Mouse (Mus musculus) erythroblast, embryonic 14.5 days (primary cell): ENCODE data around the gene Slc25a5. TPM values are rescaled to one million over a fixed set of nuclear protein-coding genes. Genes with fewer than 3 reads are reported as not detected.
A peak's percentile ranks its signal among the peaks of the same experiment; 100 is the strongest.
"Not testable (repeated sequence)": the region's sequence is repeated elsewhere in the genome, so short reads cannot be mapped to it uniquely, and the experiment has no call there.

ENCODE experiments used
- H3K27me3 ChIP-seq: 2 replicates; pipeline ENCODE4 v1.6.1; 2012; ENCODE audit warnings: inconsistent platforms; ENCODE audit not compliant: control insufficient read depth
- H3K36me3 ChIP-seq: 2 replicates; pipeline ENCODE4 v1.6.1; 2012; ENCODE audit warnings: mild to moderate bottlenecking, inconsistent platforms; ENCODE audit not compliant: control insufficient read depth
- H3K4me1 ChIP-seq: 2 replicates; pipeline ENCODE4 v1.6.1; 2012; ENCODE audit warnings: inconsistent platforms; ENCODE audit not compliant: control insufficient read depth
- H3K4me3 ChIP-seq: replicated peaks from 2 replicates; pipeline ENCODE3; 2012; ENCODE audit warnings: moderate library complexity, mild to moderate bottlenecking, inconsistent platforms
- H3K9me3 ChIP-seq: 2 replicates; pipeline ENCODE4 v1.6.1; 2012; ENCODE audit warnings: low read length, inconsistent platforms, mixed read lengths; ENCODE audit not compliant: control insufficient read depth
- GATA1 ChIP-seq: IDR thresholded peaks from 2 replicates; pipeline ENCODE4 v1.6.1; 2012; ENCODE audit warnings: low read length, inconsistent platforms, mixed read lengths
- TAL1 ChIP-seq: IDR thresholded peaks from 3 replicates; pipeline ENCODE4 v1.6.1; 2012; ENCODE audit warnings: low read length, inconsistent platforms, mixed read lengths
- polyA plus RNA-seq: library from polyadenylated mRNA; stranded (reverse); fragments of >175 nt; gene quantifications from 2 replicates; pipeline ENCODE4 v1.2.3, GENCODE M21; 2012

The Slc25a5 gene
- polyA plus RNA-seq, 1 experiment: 2.7 TPM

DNA sequence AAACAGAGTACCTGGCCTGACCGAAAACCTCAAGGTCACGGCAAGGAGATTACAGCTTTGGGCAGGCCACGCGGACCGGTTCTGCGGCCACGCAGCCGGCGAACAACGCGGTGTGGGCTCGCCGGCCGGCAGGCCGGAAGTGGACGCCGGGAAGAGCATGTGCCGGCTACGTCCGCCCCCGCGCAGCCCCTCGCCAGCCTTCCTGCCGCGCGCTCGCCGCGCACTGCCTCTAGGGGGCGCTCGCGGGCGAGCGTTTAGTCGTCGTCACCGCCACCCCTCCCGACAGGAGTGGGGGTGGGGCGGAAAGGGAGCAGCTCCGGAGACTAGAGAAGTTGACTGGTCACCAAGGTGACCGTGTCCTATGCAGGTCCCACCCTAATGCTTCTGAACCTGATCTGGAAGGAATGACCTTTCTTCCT, 721 bp downstream of the Slc25a5 start:
- Histone ChIP-seq H3K4me3 (peak overlapping the region; percentile 91), H3K27me3 (no peaks in the 10 kb centered on the region), H3K9me3 (peaks cover 10% of the 10 kb centered on the region), H3K4me1 (peaks cover 20% of the 10 kb centered on the region), H3K36me3 (peaks cover 22% of the 10 kb centered on the region)
- TF ChIP-seq TAL1: no peak
- TF ChIP-seq GATA1: no peak

DNA sequence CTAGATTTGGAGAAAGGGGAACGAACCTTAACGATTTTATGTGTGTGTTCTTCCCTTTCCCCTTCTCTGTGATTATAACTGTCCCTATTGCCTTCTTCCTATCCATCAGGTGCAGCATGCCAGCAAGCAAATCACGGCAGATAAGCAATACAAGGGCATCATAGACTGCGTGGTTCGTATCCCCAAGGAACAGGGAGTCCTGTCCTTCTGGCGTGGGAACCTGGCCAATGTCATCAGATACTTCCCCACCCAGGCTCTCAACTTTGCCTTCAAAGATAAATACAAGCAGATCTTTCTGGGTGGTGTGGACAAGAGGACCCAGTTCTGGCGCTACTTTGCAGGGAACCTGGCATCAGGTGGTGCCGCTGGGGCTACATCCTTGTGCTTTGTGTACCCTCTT, 1.3 kb downstream of the Slc25a5 start:
- not testable (repeated sequence) for H3K9me3 ChIP-seq, H3K27me3 ChIP-seq
- peaks cover 20% of the 10 kb centered on the region for H3K4me1 ChIP-seq
- peak overlapping the region; percentile 91 for H3K4me3 ChIP-seq
- H3K36me3 ChIP-seq: peaks cover 22% of the 10 kb centered on the region

DNA sequence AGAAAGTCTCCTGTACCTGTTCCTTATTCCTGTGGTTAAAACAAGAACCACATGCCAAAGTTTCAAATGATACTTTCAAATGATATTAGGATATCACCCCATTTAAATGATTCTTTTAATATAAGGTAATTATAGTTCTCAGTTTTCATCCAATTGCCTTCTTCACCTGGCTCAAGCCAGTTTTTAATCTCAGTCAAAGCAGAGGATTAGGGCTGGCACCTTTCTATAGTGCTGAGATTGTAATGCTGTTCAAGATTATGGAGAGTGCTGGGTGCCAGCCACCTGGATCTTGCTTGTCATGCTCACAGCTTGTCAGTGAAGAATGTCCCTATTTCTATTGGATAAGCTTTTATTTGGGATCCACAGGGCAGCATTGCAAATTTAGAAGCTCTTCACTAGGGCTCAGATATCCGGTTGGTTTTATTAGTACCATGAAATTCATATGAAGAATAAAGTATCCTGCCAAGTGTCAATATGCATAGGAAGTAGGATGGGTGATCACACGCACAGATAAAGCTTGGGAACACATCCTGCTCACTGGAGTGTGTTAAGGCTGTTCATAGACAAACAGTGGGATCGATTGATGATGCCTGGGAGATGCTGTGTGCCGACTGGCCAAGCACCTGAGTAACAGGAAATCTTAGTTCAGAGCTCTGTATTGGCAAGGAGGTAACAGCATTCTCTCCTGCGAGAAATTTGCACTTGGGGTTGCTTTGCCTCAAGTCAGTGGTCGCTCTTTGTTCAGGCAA, 3.9 kb downstream of the Slc25a5 start:
- H3K9me3 ChIP-seq: peaks cover 10% of the 10 kb centered on the region
- no peaks in the 10 kb centered on the region for H3K27me3 ChIP-seq
- TF ChIP-seq TAL1 (no peak), GATA1 (no peak)
- peaks cover 22% of the 10 kb centered on the region for H3K36me3 ChIP-seq
- peaks cover 19% of the 10 kb centered on the region for H3K4me1 ChIP-seq
- H3K4me3 ChIP-seq: no peak overlapping the region

DNA sequence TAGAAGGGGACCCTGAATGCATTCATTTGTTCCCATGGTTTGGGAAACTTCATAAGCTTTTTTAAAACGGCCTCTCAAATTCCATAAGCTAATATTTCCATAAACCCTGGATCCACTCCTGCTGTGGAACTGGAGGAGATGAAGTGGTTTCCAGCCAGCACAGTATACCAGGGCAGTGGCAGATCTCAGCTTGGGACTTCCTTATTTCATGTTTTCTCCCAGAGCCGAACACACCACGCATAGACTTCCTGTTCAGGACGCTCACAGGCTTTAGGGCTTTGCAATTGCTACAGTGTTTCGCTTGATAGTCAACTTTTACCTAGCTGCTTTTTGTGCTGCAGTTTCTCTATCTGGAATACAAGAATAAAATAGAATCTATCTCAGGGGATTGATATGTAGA, 7.7 kb downstream of the Slc25a5 start:
- no peak for TF ChIP-seq GATA1
- no peak for TF ChIP-seq TAL1

DNA sequence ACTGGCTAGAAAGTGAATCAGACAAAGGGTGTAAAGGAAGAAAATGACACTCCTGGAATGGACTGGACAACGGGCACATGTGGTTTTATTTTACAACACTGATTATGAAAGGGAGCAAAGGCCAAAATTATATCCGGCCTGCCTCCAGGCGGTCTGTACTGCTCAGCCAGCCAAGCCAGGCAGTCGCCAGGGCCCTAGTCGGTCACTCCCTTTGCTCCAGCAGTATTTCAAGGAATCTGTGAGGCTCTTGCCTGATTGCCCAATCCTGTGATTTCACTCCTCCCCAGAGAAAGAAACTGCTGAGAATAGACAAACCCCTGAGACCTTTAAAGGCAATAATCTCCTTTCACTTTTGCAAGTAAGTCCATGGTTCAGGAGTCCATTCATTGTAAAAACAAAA, 8.7 kb downstream of the Slc25a5 start:
- no peak for TF ChIP-seq GATA1
- no peak for TF ChIP-seq TAL1
- H3K4me3 ChIP-seq: no peak overlapping the region
- H3K9me3 ChIP-seq: no peaks in the 10 kb centered on the region
- H3K4me1 ChIP-seq: peaks cover 16% of the 10 kb centered on the region
- H3K36me3 ChIP-seq: no peaks in the 10 kb centered on the region
- H3K27me3 ChIP-seq: no peaks in the 10 kb centered on the region

More for the DNA sequence above, 7.7 kb downstream of the Slc25a5 start:
- Histone ChIP-seq H3K4me1 (peaks cover 12% of the 10 kb centered on the region), H3K36me3 (peaks cover 6% of the 10 kb centered on the region), H3K9me3 (no peaks in the 10 kb centered on the region), H3K4me3 (no peak overlapping the region), H3K27me3 (no peaks in the 10 kb centered on the region)

GRCm38 (mm10) chrX:36805466-36806235, 10.2 kb downstream of the Slc25a5 start:
- Histone ChIP-seq H3K9me3 (no peaks in the 10 kb centered on the region), H3K4me1 (peaks cover 16% of the 10 kb centered on the region), H3K4me3 (no peak overlapping the region), H3K36me3 (no peaks in the 10 kb centered on the region), H3K27me3 (no peaks in the 10 kb centered on the region)
- TF ChIP-seq GATA1: no peak
- no peak for TF ChIP-seq TAL1

DNA sequence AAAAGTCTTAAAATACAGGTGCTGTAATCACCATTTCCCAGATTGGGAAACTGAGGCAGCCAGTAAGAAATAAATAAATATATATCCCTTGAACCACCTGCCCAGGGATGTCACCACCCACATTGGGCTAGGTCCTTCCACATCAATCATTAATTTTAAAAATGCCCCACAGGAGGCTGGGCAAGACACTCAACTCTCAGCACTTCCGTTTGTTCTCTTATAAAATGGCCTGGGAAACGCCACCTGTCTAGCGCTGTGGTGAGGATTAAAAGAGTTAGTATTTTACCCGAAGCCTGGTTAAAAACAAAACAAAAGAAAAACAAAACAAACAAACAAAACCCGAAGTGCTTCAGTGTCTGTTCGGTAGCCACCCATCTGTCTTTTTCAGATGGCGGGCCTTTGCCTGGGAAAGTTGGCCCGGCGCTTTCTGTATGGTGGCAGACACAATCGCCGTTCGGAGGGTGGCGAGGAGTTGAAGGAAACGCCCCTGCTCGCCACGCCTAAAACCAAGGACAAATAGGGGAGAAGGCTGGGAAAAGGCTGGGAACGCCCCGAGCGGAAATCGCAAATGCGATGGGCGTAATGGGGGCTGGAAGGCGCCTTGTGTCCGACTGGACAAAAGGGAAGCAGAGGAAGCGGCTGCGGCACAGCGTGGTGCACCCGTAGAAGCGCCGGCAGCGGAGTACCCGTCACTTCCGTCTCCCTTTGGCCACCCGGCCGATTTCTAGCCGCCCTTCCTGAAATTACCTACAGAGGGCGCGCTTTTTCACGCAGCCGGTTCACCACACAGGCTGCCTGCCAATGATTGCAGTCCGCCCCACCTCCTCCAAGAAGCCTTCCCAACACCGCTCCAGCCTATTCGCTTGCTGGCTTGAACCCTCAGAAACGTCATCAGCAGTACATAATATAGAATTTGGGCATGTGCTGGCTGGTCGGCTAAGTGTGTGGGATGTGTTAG, 12.2 kb downstream of the Slc25a5 start:
- H3K9me3 ChIP-seq: no peaks in the 10 kb centered on the region
- no peaks in the 10 kb centered on the region for H3K27me3 ChIP-seq
- peak; percentile 10; the same call in 1 of the 3 replicates for TF ChIP-seq TAL1
- no peak for TF ChIP-seq GATA1
- peak overlapping the region; percentile 78 for H3K4me3 ChIP-seq
- peaks cover 16% of the 10 kb centered on the region for H3K4me1 ChIP-seq
- H3K36me3 ChIP-seq: no peaks in the 10 kb centered on the region

GRCm38 (mm10) chrX:36808318-36808683, 12.8 kb downstream of the Slc25a5 start:
- Histone ChIP-seq H3K36me3 (no peaks in the 10 kb centered on the region), H3K4me1 (peaks cover 16% of the 10 kb centered on the region), H3K9me3 (no peaks in the 10 kb centered on the region), H3K27me3 (no peaks in the 10 kb centered on the region), H3K4me3 (peak overlapping the region; percentile 78)
- TF ChIP-seq GATA1 (no peak), TAL1 (no peak)
